Mouse (Mus musculus) adrenal gland, adult 2 months (tissue): ENCODE results near the gene Mturn. TPM values are rescaled to one million over a fixed set of nuclear protein-coding genes. Genes with fewer than 3 reads are reported as not detected.
A peak's percentile ranks its signal among the peaks of the same experiment; 100 is the strongest.

Source experiments
- DNase-seq: peaks from one replicate; pipeline ENCODE4 v3.0.0; 2021
- polyA plus RNA-seq: library from polyadenylated mRNA; depleted of rRNA; stranded (reverse); fragments of >200 nt; gene quantifications from 2 replicates; pipeline ENCODE4 v1.2.3, GENCODE M21; 2012
- total RNA-seq, 2 experiments: library from RNA; stranded (reverse); gene quantifications; 2 replicates each; pipeline ENCODE4 v1.2.3; 2021

Gene Mturn
- total and polyA plus RNA-seq, 3 experiments: 10.0 to 21.1 (median 11.1) TPM

- DNase-seq: peak; percentile 56
Observed at GRCm38 (mm10) chr6:54698691-54699476, 17.5 kb downstream of the Mturn start.

DNA sequence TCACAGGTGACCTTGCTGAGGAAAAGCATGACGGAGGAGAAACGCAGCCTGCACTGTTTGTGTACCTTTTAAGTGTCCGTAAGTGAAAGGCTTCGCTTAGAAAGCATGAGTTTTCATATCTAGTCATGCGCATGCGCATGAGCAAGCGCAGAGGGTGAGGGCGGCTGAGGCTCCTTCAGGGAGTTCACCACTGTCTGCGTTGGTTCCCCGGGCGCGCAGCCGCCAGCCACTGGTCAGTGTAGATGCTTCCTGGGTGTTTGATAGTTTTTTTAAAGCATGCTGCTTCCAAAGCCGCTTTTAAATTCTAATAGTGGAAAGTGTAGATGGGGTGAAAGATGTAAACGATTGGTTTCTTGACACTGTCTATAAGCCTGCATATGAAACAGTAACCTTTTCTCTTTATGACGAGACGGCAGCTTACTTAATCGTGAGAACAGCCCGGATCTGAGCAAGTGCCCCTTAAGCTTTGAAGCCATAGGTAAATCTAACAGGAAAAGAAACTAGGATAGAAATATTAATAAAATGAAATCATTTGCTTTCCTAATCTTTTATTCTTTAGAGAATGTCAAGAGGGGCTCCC lies 18.1 kb downstream of the Mturn start:
- DNase-seq: peak; percentile 88

DNA sequence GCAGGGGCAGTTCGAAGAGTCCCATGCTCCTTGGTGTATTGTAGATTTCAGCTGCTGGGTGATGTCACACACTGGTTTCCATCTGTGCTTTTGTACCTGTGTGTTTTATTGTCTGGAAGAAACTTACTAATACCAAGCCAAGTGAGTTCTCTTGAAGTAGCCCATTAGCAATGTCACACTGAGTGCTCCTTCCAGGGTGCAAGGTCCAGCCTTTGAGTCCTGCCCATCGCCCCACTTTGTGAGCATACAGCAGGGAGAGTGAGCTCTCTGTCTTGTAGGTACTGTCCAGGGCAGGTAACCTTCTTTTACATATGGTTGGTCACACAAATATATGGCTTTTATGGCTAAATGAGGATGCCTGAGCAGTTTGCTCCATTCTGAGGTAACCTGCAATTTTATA lies 19.1 kb downstream of the Mturn start:
- DNase-seq: no peak

GRCm38 (mm10) chr6:54701901-54702300 lies 20.5 kb downstream of the Mturn start:
- no peak for DNase-seq

DNA sequence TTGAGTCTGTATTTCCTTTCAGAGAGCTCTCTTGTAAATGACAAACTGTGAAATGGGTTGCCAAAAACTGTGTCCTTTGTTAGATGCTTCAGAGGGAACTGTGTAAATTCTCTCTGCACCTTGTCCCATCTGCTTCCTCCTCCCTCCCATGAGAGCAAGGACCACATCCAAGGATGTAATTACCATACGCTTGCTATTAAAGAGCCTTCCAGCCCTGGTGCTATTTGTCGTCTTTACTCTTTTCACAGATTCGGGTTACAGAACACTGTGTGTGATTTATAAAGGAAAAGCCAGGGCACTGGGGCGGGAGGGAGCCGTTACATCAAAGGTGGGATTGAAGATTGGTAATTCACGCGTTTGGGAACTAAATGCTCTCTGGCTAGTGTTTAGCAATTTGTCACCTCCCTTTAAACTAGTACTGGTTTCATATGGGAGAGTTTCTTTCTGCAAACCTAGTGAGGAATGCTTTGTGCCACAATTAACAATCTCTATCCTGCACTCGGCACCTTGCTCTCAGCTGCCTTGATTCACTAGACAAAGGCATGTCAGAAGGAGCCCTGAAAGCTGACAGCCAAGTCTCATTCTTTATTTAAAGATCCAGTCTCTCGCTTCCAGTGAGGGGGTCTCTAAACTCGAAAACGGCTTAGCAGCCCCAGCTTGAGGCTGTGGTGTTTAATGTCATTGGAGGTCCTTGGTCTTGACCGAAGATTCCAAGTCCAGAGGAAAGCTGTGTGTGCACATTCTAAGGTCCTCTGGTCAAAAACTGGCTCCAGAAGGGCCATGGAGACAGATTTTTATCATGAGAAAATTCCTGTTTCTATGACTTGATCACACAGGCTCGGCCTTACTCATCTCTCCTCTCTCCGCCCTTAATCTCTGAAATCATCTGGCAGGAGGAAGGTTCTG lies 22.5 kb downstream of the Mturn start:
- no peak for DNase-seq

- DNase-seq: no peak
Observed at GRCm38 (mm10) chr6:54704539-54704845, 23.1 kb downstream of the Mturn start.

GRCm38 (mm10) chr6:54704847-54705246 lies 23.4 kb downstream of the Mturn start:
- no peak for DNase-seq

DNA sequence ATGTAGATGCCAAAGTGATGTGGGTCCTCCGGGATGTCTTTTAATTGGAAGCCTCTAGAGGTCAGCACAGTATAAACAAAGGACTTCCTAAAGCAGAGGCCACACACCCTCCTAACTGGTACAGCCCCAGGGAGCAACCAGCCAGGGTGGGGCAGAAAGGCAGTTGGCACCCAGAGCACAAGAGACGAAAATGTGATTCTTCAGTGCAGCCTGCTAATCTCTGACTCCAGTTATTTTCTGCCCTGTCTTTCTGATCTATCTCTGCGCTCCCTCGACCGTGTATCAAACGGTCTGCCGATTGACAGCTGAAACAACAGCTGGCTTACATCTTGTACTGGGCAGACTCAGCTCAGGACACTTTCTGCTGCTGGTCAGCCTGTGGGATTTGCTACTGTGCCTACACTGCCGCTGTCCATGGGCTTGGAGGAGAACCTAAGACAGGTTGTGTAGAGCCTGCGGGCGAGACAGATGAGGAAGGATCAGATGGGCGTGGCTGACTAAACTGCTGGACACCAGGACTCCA lies 24.0 kb downstream of the Mturn start:
- peak; percentile 67 for DNase-seq

- no peak for DNase-seq
Observed at GRCm38 (mm10) chr6:54706099-54706498, 24.7 kb downstream of the Mturn start.

DNA sequence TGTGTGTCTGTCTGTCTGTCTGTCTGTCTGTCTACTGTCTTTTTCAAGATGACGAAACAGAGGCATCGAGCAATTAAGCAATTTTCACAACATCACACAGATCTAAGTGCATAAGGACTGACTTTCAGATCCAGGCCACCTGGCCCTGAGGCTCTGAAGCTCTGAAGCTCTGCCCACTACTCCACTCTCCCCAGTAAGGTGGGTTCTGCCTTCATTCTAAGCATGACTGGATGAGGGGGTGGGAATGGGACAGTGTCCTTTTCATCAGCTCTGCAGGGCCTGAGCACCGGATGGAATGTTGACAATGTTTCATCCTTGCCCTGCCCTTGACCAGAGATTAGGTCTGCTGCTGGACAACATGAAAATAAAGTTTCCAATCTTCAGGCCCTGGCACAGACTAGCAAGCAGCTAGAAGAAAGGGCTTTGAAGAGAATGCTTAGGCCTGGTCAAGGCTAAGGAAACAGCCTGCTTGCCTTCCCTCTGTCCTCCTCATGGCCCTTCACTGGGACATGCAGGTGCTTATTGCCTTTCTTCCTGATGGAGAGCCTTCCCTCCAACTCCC lies 25.3 kb downstream of the Mturn start:
- DNase-seq: peak; percentile 36

DNA sequence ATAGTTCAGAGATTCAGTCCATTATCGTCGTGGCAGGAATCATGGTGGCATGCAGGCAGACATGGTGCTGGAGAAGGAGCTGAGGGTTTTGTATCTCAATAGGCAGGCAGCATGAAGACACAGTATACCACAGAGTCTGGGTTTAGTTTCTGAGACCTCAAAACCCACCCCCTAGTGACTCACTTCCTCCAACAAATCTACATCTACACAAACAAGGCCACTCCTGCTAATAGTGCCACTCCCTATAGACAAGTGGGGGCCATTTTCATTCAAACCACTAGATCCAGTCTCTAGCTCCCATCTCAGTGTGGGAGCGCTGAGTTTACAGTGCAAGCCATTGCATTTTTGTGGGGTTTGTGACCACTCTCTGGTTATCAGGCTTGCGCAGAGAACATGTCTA lies 27.2 kb downstream of the Mturn start:
- DNase-seq: no peak

DNA sequence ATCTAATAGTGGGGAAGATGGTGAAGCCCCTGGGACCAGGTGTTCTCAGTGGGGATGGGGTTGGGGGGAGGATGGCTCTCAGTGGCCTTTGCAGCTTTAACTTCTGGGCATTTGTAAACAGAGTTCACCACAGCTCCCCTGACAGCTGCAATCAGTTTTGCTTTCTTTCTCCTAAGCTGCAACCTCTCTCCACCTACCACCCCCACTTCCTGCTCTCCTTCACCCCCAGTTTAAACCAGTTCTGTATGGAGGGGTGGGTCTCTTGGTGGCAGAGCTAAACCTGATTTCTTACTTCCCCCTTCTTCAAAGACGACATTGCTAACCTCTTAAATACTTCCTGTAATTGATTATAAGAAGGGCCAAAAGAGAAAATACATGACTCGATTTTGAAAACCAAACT lies 34.3 kb downstream of the Mturn start:
- DNase-seq: no peak

DNA sequence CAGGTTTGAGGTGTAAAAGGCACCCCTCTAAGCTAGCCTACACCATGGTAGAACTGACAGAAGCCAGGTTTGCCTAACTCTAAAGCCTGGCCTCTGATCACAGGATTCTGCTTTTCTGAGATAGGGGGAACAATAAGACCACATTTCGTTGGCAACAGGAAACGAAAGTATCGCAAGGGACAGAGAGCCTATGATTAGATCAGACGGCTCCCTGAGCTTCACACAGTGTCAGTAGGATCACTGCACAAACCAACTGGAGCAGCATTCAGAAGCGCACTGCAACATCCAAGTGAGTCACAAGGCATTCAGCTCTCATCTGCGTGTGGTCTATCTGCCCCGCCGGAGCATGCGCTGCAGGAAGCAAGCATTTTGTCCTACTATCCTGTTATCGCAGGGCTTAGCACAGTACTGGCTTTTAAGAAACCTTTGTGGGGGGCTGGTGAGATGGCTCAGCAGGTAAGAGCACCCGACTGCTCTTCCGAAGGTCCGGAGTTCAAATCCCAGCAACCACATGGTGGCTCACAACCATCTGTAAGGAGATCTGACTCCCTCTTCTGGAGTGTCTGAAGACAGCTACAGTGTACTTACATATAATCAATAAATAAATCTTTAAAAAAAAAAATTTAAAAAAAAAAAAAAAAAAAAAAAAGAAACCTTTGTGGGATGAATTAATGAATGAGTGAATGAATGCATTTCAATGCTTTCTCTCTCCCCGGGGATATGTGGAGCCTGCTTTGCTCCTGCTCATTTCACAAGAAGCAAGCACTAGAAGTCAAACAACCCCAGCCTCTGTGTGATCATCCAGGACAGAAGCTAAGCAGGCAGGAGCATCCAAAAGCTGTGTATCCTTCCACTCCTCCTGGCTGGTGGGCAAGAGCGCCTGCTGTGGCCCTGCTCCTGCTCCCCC lies 37.6 kb downstream of the Mturn start:
- DNase-seq: no peak

DNA sequence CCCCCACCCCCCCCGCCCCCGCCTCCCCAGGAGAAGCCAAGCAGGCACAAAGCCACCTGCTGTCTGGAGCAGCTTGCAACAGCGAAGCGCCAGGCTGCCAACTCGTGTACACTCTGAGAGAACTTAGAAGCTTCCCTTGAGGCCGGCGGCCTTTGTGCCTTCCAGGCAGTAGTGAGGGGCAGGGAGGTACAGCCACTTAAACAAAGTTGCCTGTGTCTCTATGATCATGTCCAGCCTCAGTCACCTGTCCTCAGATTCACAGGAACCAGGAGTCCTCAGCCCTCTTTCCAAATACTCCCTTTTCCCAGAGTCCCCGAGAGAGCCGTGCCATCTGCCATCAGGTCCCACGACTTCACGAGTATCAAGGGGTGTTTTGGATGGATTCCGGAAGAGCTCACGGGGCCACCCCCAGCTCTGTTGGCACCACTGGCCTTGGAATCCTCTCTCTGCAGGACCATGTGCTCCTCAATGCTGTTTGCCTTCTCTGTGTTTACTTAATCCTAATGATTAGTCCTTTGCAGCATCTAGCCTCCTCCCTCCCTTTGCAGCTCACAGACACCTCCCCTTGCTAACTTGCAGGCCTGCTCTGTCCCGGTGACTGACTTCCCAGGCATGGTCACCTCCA lies 38.4 kb downstream of the Mturn start:
- peak; percentile 33 for DNase-seq

GRCm38 (mm10) chr6:54720512-54721251 lies 39.3 kb downstream of the Mturn start:
- no peak for DNase-seq

DNA sequence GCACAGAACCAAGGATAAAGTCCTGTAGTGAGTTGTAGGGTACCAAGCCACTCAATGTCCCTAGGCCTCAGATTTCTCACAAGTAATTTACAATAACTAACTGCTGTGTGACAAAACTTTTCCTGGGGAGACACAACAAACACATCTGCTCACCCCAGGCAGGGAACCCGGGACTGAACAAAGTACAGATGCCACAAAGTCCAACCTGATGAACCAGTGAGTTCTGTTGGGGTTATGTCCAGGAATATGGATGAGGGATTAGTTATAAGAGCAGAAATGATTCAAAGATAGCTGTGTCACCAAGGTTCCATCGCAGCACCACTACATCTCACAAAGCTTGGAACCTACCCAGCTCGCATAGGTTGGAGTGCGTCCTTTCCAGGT lies 39.8 kb downstream of the Mturn start:
- DNase-seq: no peak

DNA sequence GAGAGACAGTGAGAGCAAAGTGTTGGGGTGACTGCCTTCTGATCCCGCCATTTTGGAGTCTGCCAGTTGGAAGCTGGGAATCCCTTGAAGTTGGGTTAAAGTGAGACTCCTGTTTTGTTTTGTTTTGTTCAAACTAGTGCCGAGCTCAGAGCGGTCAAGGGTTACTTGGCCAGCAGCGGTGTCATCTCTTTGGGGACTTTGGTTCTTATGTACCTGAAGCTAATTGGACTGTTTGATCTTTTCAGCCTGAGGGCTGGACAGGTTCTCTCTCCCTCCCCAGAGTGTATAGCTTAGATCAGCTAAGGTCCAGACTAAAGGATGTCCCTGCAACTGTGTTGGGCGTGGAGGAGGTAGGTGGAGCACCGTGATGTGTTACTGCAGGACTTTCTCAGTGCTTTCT lies 44.9 kb downstream of the Mturn start:
- DNase-seq: no peak

DNA sequence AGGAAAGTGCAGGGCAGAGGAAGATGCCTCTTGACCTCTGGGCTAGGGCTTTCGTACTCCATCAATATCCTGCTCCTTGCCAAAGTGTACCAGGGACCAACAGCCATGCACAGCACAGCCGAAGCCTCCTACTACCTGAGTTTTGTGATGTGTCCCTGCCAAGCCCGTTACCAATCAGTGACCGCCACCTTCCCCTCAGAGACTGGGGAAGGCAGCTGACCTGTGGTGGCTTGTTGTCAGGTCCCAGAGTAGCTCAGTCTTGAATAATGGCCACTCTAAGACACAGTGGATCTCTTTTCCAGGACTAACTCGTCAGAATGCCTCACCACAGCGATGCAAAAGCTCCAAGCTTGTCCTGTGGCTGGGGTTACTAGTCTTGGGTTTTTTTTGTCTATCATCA lies 45.4 kb downstream of the Mturn start:
- DNase-seq: no peak

DNA sequence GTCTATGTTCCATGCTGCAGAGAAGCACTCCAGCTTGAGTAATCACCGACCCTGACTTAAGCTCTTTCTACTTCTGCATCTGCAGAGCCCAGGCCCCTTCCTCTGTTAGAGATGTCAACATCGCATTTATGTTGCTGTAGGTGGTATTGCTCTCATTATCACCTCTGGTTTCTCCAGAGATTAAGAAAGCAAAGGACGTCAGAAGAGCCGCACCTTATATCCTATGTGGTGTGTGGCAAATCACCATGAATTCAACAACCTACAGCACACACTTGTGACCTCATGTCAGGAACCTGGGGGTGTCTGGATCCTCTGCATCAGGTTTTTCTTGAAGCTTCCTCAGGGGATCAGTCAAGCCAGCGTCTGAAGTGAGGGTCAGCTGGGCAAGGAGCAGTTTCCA lies 46.0 kb downstream of the Mturn start:
- no peak for DNase-seq

GRCm38 (mm10) chr6:54729451-54730105 lies 48.2 kb downstream of the Mturn start:
- no peak for DNase-seq
